Mouse (Mus musculus) mesoderm, embryonic 11.5 days (tissue): ENCODE data around the gene Exoc3l.

Source experiments
- DNase-seq: peaks from one replicate; pipeline ENCODE4 v3.0.0-alpha.2; 2012; ENCODE audit warnings: low read depth, low spot score

Gene Exoc3l

DNA sequence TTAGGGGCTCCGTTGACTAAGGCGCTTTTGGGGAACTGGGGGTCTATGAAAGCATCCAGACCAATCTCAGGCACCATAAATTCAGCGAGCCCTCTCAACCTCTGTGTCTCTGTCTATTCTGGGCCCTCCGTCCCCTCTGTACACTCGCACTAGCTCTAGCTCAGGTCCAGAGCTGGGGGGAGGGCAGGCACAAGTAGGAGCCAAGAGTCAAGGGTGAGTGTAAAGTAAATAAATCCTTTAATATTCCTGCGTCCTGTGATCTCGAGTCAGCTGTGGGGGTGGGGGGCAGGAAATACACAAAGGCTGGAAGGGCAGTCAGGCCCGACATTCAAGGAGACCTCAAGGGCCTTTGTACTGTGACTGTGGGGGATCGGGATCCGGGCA lies 26.8 kb downstream of the Exoc3l start:
- DNase-seq: no peak

DNA sequence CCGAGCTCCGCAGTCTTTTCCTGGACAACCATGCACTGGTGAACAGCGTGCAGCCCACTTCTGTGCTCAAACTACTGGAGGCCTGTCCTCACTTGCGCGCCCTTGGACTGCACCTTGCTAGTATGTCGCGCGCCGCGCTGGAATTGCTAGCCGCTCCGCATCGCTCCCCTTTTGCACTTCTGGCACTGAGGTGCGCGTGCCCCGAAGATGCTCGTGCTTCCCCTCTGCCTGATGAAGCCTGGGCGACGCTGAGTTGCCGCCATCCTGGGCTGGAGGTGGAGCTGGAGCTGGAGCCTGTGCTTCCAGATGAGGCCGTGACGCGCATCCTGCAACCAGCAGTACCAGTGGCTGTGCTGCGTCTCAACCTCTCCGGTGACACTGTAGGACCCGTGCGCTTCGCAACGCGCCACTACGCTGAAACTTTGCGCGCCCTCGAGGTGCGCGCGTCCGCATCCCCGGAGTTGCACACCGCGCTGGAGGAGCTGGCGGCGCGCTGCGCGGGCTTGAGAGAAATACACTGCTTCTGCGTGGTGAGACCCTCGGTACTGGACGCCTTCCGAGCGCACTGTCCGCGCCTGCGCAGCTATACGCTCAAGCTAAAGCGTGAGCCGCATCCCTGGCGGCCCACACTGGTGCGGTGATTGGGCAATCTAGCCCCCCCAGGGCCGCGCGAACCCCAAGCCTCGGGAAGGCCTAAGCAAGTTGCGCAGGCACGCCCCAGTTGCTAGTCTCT lies 27.4 kb downstream of the Exoc3l start:
- peak; percentile 86 for DNase-seq

GRCm38 (mm10) chr8:105266775-105267174 lies 29.1 kb downstream of the Exoc3l start:
- no peak for DNase-seq

GRCm38 (mm10) chr8:105265128-105265527 lies 30.8 kb downstream of the Exoc3l start:
- no peak for DNase-seq

DNA sequence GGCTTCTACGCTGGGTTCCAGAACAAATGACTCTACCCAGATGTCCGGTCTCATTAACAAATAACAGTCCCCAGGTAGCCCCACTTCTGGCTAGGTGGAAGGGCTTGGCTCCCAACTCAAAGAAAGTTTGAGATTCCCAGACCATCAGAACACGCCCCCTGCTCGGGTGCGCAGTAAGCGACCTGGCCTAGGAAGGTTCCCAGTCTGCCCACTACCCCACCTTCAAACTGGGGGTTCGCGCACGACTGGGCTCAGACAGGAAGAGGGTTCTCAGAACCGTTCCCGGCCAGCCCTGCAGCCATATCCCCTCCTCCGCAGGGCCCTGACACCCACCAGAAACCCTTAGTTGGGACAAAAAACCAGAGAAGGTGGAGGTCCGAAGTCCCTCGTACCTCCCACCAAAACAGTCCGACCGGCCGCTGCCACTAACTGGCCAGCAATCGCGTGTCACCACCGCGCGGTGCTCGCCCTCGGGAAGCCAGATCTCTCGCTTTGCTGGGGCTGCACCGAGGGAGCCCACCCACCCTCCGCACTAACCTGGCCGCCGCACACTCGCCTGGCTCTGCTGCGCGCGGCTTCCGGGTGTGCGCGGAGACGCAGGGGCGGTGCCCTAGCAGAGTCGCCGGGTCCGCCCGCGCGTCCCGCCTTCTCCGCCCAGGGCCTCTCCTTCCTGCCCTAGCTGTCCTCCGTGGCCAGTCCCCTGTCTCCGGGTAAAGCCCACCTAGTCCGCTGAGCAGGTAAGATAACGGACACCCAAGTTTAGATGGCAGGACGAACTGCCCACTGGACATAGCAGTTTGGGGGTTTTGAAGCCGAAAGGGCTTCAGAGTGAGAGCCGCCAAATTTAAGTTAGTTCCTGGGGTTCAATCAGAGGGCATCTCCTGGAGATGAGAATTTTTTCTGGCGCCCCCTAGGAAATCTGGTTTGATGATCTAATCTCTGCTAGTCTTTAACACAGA lies 31.6 kb downstream of the Exoc3l start, which contains the start of the genes Tradd and Fbxl8:
Gene Tradd (minus strand): TSS at position 586 of the 959 bp plus-strand sequence.
Gene Fbxl8 (plus strand): TSS at position 625 of the 959 bp plus-strand sequence.
- DNase-seq: no peak

DNA sequence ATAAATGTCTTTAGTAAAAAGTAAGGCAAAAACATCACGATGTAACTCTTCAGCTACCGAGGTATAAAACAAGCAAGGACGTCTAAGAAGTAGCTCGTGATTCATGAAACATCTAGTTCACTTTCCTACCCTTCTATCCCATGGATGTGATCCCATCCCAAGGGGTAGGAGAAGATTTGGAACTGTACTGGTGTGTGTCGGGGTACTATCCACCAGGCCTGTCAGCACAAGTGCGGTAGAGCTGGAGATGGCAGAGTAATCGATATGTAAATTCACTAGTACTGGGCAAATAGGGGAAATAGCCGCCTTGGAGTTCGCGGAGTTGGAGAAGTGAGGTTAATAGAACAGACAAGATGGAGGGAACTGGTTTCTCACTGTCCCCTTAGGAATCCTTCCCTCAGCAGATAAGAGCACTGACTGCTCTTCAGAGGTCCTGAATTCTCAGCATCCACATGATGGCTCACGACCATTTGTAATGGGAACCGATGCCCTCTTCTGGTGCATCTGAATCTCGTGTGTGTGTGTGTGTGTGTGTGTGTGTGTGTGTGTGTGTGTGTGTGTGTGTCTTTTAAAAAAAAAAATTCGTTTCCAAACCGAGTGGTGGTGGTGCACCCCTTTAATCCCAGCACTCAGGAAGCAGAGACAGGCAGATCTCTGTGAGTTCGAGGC lies 32.5 kb downstream of the Exoc3l start:
- no peak for DNase-seq

DNA sequence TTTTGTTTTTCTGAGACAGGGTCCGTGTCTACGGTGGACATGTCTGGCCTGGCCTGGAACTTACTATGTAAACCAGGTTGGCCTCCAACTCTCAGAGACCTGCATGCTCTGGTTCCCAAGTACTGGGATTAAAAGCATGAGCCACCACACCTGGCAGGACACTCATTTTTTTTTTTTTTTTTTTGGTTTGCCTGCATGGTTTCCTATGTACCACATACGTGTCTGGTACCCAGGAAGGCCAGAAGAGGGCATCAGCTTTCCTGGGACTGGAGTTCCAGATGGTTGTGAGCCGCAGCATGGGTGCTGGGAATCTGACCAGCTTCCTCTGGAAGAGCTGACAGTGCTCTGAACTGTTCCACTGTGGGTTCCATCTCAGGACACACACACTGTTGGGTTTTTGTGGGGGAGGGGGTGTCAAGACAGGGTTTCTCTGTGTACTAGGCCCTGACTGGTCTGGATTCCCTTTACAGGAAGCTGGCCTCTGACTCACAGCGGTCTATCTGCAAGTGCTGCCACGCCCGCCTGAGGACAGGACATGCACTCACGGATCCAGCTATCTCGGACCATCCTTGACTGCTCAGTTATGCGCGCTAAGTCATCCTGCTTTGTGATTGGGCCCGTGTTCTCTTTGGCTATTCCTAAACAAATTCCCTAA lies 34.4 kb downstream of the Exoc3l start:
- DNase-seq: no peak

DNA sequence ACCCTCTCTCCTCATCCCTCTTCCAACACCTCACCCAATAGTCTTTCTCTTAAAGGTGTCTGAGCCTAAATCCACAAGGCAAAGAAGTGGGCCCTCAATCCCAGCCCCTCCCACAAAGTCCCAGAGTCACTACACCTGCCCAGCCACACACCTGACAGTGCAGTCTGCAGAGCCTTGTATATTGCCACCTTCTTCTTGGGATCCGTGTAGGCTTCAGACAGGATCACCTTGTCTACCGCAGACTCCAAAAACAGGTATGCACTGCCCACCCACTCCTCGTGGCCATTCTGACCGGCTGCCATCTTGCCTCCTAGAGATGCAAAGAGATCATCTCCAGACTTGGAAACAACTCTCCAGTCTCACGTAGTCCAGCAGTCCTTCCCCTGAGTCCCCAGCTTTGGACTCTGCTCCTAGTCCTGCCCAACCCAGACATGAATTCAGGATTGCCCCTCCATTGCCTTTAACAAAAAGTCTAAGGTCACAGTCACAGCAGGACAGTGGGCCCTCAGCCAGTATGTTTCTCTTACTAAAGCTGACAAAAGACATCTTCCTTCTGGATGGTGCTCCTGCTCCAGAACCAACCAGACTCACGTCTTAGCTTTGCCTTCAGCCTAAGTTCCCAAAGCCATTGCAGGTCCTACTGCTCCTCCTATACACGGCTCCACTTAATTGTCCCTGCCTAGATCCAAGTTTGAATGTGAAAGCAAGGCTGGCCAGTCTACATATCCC lies 35.4 kb downstream of the Exoc3l start:
- DNase-seq: no peak

DNA sequence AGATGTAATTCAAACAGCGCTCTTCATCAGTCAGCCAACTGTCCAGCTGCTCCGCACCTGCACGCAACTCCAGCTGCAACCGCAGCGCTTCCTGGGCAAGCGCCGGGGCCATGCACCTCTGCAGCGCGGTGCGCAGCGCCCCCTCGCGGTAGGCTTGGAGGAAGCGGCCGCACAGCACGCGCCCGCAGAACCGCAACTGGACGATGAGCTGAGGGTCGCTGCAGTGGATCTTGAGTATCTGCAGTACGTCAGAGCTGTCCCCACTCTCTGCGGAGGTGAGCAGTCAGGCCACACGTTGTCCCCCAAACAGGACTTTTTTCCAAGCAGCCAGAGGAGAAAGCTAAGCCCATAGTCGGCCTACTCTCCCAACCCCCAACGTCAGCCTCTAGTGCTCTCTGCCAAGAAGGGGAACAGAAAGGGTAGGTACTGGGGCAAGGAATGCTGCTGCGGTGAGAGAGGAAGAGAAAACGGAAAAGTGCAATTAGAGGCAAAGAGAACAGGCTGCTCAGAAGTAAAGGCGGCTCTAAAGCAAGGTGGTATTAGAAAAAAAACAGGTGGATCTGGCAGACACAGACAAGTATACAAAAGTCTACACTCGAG lies 36.1 kb downstream of the Exoc3l start:
- peak; percentile 90 for DNase-seq

DNA sequence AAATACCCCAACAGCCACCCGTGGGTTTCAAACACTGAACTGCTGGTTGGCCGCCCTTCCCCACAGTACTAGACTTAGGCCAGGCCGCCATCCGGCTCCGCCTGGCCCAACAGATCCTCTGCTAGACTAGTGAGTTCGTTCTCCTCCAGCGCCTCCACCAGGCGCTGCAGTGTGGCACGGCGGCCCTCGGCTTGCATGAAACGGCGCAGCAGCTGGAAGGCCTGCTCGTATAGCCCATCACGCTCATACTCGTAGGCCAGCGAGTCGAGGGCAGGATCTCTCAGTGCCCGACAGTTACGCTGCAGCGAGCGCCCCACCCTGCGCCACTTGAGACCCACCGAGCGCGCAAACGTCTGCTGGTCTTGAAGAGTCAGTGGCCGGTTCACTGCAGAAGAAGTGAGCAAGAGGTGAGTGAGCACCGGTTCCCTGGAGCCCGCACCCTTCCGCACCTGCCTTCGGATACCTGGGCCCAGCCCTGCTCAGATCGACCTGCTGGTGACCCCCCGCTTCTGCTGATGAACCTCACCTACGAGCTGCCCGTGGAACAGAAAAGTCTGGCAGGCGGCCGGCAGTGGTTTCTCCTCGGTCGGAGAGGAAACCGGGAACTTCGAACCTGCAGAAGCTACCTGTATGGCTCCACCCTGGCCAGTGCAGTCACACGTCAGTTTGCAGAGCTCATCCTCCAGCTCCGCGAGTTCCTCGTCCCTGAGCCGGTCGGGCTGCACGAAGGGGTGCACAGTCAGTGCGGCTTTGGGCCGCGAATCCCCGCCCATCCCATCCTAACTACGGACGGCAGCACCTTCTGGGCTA lies 36.8 kb downstream of the Exoc3l start:
- no peak for DNase-seq

DNA sequence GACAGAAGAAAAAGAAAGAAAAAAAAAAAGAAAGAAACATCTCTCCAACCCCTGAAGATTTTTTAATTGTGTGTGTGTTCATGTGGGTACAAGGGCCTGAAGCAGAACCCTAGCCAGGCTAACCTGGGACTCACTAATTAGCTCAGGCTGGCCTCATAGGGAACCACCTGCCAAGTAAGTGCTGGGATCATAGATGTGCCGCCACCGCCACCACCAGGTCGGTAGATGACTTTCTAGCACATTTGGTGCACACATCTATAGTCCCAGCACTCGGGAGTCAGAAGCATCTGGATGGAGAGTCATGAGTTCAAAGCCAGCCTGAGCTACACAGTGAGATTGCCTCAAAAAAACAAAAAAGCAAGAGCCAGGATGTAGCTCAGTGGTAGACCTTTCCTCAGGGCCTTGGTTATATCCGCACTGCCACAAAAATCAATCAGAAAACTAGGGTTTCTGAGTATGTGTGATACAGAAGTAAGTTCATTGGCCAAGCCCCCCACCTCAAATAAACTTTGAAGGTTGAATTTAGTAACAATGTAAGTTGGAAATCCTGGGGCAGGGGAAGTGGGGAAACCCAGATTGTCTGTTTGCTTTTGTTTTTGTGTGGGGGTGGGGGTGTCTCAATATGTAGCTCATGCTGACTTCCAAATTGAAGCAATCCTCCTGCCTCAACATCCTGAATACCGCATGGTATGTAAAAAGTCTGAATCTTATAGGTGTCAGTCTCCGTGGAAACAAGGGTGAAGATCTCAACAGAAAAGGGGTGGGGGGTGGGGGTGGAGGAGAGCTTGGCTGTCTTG lies 38.4 kb downstream of the Exoc3l start:
- no peak for DNase-seq

- DNase-seq: peak; percentile 56
Observed at GRCm38 (mm10) chr8:105254966-105255350, 40.9 kb downstream of the Exoc3l start, which contains the start of gene B3gnt9. B3gnt9 (minus strand) TSS chr8:105255153.

GRCm38 (mm10) chr8:105254152-105254965 lies 41.5 kb downstream of the Exoc3l start:
- DNase-seq: peak; percentile 90

DNA sequence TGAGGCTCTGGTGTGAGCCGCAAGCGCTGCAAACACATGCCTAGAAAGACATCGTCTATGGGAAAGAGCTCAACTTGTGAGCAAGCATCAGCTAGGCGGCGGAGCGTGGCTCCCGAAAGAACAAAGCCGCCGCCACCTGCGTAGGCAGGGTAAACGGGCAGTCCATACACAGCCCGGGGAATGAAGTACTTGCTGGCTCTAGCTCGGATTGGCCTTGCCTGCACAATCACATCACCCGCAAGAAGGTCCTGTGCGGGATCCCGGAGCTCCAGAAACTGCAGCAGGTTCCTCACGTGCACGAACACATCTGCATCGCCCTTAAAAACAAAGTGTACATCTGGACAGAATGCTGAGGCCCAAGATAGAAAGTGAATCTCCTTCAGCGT lies 42.1 kb downstream of the Exoc3l start:
- DNase-seq: no peak

GRCm38 (mm10) chr8:105252680-105253537 lies 43.0 kb downstream of the Exoc3l start:
- no peak for DNase-seq

DNA sequence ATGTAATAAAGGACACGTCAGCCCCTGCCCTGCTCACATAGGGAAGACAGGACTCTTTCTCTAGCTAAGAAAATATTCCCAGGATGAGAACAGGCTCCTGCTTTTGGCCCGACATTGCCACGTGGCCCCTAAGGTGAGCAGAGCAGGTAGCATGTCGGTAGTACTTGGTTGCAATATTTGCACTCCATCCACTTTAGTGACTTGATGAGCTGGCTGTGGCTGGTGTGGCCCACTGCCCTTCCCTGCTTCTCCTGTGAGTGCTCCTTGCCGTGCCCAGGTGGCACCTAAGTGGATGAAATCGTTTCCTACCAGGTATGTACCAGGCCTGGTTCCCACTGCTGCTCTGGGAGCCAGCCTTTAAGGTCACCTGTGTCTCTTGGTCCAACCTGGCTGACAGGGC lies 43.9 kb downstream of the Exoc3l start:
- DNase-seq: no peak

GRCm38 (mm10) chr8:105241016-105241415 lies 54.9 kb downstream of the Exoc3l start:
- DNase-seq: no peak
